Mouse (Mus musculus) stomach, postnatal 0 days (tissue): ENCODE data around the gene Evc.

Experiments used
- CTCF ChIP-seq: IDR thresholded peaks from 2 replicates; pipeline ENCODE4 v1.5.1; 2016; ENCODE audit warnings: antibody characterized with exemption, low read depth, mild to moderate bottlenecking, moderate library complexity
- EP300 ChIP-seq: optimal IDR thresholded peaks from 2 replicates; pipeline ENCODE3; 2016; ENCODE audit warnings: antibody characterized with exemption

- TF ChIP-seq CTCF (no peak), EP300 (no peak)
Measured at GRCm38 (mm10) chr5:37331133-37331505, 5.6 kb downstream of the Evc start.
